Mouse (Mus musculus): ENCODE data around the gene Lpin1. TPM values are rescaled to one million over a fixed set of nuclear protein-coding genes. Genes with fewer than 3 reads are reported as not detected.

The Lpin1 gene
- polyA plus RNA-seq, 1 experiment from 2014 or later, result 5.7 TPM

DNA sequence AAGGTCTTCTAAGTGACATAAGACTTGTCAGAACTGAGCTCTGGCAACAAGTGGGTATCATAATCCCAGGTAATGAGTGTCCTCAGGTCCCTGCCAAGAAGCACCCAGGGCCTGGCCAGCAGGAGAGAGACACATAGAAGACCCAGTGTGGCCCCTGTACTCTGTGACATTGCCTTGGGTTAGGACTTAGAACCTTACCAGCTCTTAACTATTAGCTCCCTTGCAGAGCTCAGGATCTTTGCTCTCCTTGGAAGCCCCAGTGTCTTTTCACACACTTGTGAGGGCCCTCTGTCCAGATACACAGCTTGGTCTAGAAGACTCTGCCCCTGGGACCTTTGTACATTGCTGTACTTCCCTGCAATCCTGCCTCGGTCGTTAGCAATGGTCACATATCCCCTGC is 23.7 kb downstream of the Lpin1 start:
- Histone ChIP-seq H3K9me3 (no peaks in the 10 kb centered on the region), H3K27ac (no peak overlapping the region), H3K36me3 (no peaks in the 10 kb centered on the region), H3K9ac (no peak overlapping the region), H3K27me3 (no peaks in the 10 kb centered on the region), H3K4me2 (no peak overlapping the region), H3K4me3 (no peak overlapping the region), H3K4me1 (peaks cover 40% of the 10 kb centered on the region)
- no peak for ATAC-seq (ENCODE audit: insufficient number of reproducible peaks, low FRiP score, low TSS enrichment, low read depth)
- WGBS, result 78% methylated on average over 2 of the region's 2 CpGs

DNA sequence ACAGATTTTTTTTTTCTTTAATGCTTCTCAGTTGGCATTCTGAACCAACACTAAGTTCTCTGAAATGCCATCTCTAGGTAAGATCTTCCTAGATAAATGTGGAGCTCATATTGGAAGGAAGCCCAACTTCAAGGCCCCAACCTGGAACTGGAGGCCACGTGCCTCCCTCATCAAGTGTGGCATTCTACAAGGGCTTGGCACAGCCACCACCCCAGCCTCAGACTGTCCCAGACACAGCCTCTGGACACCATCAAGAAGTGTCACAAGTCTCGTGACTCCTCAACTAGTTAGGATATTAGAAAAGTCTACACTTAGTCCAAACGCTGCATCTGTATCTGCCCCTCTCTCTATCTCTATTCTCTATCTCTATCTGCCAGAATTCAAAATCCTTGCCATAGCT is 25.8 kb downstream of the Lpin1 start:
- Histone ChIP-seq H3K9me3 (no peaks in the 10 kb centered on the region), H3K4me1 (peaks cover 22% of the 10 kb centered on the region), H3K4me2 (no peak overlapping the region), H3K4me3 (no peak overlapping the region), H3K27ac (no peak overlapping the region), H3K36me3 (no peaks in the 10 kb centered on the region), H3K27me3 (no peaks in the 10 kb centered on the region), H3K9ac (no peak overlapping the region)
- no peak for ATAC-seq (ENCODE audit: insufficient number of reproducible peaks, low FRiP score, low TSS enrichment, low read depth)
- WGBS, result 77% methylated on average over 3 of the region's 3 CpGs

DNA sequence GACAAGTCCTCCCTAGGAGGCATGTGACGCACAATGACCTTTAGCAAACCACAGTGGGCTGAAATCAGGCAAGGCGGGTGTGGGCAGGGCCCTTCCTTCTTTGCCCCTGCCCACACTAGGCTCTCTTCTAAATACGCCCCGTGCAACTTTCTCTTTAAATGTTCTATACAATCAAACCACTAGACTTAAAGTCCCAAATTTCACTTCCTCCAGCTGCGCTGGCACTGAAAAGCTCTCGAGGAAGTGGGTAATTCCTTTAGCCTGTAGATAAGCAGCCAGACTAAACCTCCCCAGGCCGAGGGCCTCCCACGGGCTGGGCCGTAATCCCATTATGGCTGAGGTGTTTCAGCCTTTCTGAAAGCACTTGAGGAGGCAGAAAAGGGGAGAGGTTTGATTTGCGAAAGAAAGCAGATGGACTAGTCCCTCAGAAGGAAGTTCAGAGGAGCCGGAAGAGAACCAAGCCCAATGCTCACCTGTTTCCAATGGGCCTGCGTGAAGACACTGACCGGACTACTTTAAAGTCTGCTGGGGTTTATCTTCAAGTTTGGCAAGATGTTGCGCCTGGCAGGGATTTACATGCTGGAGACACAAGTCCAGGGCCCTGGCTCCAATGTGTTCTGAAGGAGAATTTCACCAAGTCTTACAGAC is 26.6 kb downstream of the Lpin1 start:
- Histone ChIP-seq H3K9ac (no peak overlapping the region), H3K4me2 (no peak overlapping the region), H3K4me1 (peaks cover 16% of the 10 kb centered on the region), H3K4me3 (no peak overlapping the region), H3K27ac (no peak overlapping the region), H3K27me3 (no peaks in the 10 kb centered on the region), H3K9me3 (no peaks in the 10 kb centered on the region), H3K36me3 (peaks cover 1% of the 10 kb centered on the region; the same call in 1 of the 2 replicates)
- 47% methylated on average over 14 of the region's 14 CpGs for WGBS
- ATAC-seq (ENCODE audit: insufficient number of reproducible peaks, low FRiP score, low TSS enrichment, low read depth), result no peak

DNA sequence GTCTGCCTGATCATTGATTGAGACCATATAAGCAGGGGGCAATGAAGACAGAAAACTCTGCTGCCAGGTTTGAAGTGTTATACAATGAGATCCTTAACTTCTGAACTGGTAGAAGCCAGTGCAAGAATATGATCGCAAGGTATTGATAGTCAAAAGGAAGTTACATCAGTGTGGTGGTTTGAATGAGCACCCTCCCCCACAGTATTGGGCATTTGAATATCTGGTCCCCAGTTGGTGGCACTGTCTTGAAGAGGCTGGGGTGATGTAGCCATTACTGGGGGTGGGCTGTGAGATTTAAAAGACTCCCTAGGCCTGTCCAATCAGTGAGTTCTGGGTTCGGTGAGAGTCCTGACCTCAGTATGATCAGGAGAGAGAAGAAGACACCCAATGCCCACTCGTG is 27.5 kb downstream of the Lpin1 start:
- H3K9ac ChIP-seq, result no peak overlapping the region
- H3K36me3 ChIP-seq, result peaks cover 5% of the 10 kb centered on the region; the same call in 1 of the 2 replicates
- 85% methylated on average over 3 of the region's 3 CpGs for WGBS
- H3K27ac ChIP-seq, result no peak overlapping the region
- no peak for ATAC-seq (ENCODE audit: insufficient number of reproducible peaks, low FRiP score, low TSS enrichment, low read depth)
- H3K4me2 ChIP-seq, result no peak overlapping the region
- H3K4me1 ChIP-seq, result peaks cover 7% of the 10 kb centered on the region
- H3K4me3 ChIP-seq, result no peak overlapping the region
- H3K9me3 ChIP-seq, result no peaks in the 10 kb centered on the region
- H3K27me3 ChIP-seq, result no peaks in the 10 kb centered on the region

DNA sequence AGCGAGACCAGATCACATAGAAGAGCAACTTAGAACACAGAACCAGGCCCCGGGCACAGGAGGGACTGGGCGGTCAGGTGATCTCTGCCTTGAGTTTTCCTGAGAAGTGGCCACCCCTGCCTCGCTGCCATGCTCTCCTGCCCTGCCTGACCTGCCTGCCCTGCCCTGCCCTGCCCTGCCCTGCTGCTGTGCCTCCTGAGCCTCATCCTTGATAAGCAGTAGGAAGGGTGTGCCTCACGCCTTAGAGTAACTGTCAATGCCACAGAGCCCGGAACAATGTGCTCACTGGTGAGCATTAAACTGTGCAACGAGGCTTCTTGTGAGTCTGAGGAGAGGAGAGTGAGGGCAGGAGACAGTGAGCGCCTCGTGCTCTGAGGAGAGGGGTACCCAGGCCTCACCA is 30.5 kb downstream of the Lpin1 start:
- H3K4me3 ChIP-seq, result no peak overlapping the region
- no peak for ATAC-seq (ENCODE audit: insufficient number of reproducible peaks, low FRiP score, low TSS enrichment, low read depth)
- peaks cover 19% of the 10 kb centered on the region for H3K36me3 ChIP-seq
- 83% methylated on average over 9 of the region's 9 CpGs for WGBS
- H3K9me3 ChIP-seq, result no peaks in the 10 kb centered on the region
- no peaks in the 10 kb centered on the region for H3K27me3 ChIP-seq
- H3K4me2 ChIP-seq, result no peak overlapping the region
- H3K27ac ChIP-seq, result no peak overlapping the region
- H3K4me1 ChIP-seq, result peaks cover 11% of the 10 kb centered on the region
- no peak overlapping the region for H3K9ac ChIP-seq

DNA sequence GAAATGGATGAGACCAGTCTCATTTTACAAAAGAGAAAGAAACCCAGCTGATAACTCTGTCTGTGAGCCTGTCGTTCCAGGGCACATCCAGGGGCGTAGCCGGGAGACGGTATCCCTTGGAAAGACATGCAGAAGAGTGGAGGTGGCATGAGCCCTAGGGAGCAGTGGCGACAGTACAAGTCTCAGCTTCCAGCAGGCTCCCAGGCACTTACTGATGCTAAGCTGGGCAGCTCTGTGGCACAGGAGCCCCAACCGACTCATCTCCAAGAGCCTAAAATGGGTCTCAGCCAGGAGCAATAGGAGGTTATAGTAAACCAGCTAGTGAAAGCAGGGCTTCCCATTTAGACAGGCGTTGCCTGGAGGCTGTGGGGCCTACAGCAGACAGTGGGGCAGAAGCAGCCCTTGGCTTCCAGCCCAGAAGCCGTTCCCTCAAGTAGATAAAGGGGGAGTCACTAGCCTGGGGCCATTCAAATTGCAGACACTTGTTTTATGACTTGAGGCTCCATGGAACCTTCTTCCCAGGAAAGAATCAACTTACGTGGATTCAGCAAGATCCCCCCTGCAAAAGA is 33.0 kb downstream of the Lpin1 start:
- H3K9ac ChIP-seq, result no peak overlapping the region
- no peak overlapping the region for H3K27ac ChIP-seq
- no peak overlapping the region for H3K4me2 ChIP-seq
- no peak overlapping the region for H3K4me3 ChIP-seq
- peaks cover 7% of the 10 kb centered on the region; the same call in 1 of the 2 replicates for H3K4me1 ChIP-seq
- H3K9me3 ChIP-seq, result no peaks in the 10 kb centered on the region
- H3K36me3 ChIP-seq, result peaks cover 23% of the 10 kb centered on the region
- no peak for ATAC-seq (ENCODE audit: insufficient number of reproducible peaks, low FRiP score, low TSS enrichment, low read depth)
- 70% methylated on average over 9 of the region's 9 CpGs for WGBS
- no peaks in the 10 kb centered on the region for H3K27me3 ChIP-seq

DNA sequence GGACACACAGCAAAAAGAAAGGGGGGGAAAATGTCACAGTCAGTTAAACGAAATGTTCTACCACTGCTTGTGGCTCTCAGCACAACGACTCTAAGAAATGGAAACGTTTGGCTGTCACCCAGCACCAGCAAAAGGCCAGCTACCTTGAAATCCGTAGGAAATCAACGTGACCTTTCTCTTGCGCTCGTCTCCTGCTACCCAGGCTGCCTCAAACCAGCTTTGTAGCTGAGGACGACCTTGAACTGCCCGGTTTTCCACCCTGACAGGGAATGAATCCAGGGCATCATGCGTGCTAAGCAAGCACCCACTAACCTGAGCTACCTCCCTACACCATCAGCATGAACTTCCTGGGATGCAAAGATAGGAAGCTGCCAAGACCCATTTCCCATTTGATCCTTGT is 39.5 kb downstream of the Lpin1 start:
- H3K9ac ChIP-seq, result no peak overlapping the region
- H3K4me2 ChIP-seq, result no peak overlapping the region
- peaks cover 17% of the 10 kb centered on the region for H3K36me3 ChIP-seq
- 86% methylated on average over 10 of the region's 10 CpGs for WGBS
- no peaks in the 10 kb centered on the region for H3K9me3 ChIP-seq
- ATAC-seq (ENCODE audit: insufficient number of reproducible peaks, low FRiP score, low TSS enrichment, low read depth), result no peak
- no peaks in the 10 kb centered on the region for H3K27me3 ChIP-seq
- no peak overlapping the region for H3K4me3 ChIP-seq
- H3K27ac ChIP-seq, result no peak overlapping the region
- H3K4me1 ChIP-seq, result no peaks in the 10 kb centered on the region

DNA sequence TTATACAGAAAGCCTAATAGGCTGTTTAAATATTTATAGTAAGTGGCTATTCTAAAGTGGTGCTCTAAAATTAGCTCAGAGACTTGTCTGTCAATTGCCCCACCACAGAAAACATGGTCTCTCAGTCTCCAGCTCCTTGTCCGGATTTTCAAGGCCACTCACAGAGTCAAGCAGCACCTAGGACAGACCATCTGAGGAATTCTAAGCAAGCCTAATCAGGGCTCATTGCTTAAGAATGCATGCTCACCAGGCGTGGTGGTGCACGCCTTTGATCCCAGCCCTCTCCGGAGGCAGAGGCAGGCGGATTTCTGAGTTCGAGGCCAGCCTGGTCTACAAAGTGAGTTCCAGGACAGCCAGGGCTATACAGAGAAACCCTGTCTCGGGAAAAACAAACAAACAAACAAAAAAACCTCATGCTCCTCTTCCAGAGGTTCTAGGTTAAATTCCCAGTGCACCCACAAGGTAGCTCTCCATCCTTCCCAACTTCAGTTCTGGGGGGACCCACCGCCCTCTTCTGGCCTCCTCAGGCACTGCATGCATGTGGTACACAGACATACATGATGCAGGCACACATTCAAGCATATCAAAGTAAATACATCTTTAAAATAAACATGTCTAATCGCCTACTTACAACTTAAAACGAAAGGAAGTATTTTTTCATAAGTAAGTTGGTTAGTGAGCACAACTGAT is 40.2 kb downstream of the Lpin1 start:
- no peak overlapping the region for H3K27ac ChIP-seq
- ATAC-seq (ENCODE audit: insufficient number of reproducible peaks, low FRiP score, low TSS enrichment, low read depth), result no peak
- H3K36me3 ChIP-seq, result peaks cover 24% of the 10 kb centered on the region
- no peaks in the 10 kb centered on the region for H3K9me3 ChIP-seq
- H3K4me1 ChIP-seq, result no peaks in the 10 kb centered on the region
- no peak overlapping the region for H3K4me2 ChIP-seq
- no peak overlapping the region for H3K9ac ChIP-seq
- no peaks in the 10 kb centered on the region for H3K27me3 ChIP-seq
- whole genome bisulfite sequencing, result 89% methylated on average over 10 of the region's 10 CpGs
- H3K4me3 ChIP-seq, result no peak overlapping the region

DNA sequence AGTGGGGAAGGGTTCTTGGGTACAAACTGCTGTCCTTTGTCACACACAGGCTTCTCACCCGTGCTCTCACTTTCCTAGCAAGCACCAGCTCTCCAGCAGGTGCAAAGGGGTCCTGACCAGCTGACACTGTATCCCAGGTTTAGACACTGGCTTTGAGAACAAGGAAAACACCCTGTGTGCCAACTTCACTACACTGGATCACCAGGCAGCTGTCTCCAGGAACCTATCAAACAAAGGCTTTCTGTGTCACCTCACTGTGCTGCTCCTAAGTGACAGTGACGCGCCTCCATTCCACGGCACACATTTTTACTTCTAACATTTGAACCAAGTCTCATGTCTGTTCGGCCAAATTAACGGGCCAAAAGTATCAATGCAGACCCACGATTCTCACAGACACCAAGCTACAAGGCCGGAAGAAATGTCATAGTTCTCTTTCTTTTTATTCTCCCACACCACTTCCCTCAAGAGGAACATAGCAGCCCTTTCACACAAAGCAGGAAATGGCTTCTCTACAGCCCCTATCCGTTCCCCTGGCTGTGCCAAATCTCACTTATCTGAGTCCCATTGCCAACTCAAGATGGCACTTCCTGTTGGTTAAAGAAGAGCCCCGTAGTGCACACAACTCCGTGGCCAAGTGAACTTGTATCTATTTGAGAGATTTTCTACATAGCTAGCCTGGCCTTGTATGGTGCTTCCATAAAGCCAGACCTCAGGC is 41.7 kb downstream of the Lpin1 start:
- no peaks in the 10 kb centered on the region for H3K9me3 ChIP-seq
- no peaks in the 10 kb centered on the region for H3K4me1 ChIP-seq
- H3K27ac ChIP-seq, result no peak overlapping the region
- H3K36me3 ChIP-seq, result peaks cover 36% of the 10 kb centered on the region
- H3K4me2 ChIP-seq, result no peak overlapping the region
- no peak overlapping the region for H3K4me3 ChIP-seq
- H3K27me3 ChIP-seq, result no peaks in the 10 kb centered on the region
- no peak overlapping the region for H3K9ac ChIP-seq
- ATAC-seq (ENCODE audit: insufficient number of reproducible peaks, low FRiP score, low TSS enrichment, low read depth), result no peak
- WGBS, result 76% methylated on average over 11 of the region's 11 CpGs

DNA sequence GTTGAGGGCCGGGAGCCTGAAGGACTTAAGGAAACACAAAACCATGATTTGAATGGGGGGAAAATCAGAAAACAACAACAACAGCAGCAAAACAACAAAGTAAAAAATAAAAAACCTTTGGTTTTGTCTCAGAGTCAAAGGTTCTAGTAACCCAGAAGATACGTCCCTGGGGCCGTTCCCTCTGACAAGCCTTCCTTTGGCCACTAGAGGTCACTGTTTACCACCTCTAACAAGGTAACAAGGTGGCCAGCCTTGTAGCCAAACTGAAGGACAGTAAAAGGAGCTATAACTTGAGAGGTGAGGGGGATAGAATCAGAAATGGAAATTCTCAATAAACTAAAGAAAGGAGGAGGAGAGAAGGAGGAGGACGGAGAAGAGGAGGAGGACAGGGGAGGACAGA is 42.3 kb downstream of the Lpin1 start:
- Histone ChIP-seq H3K27me3 (no peaks in the 10 kb centered on the region), H3K9ac (no peak overlapping the region), H3K4me2 (no peak overlapping the region), H3K27ac (no peak overlapping the region), H3K9me3 (no peaks in the 10 kb centered on the region), H3K4me1 (0 out of 2 replicates have a peak, but pooled peaks cover under 1% of the 10 kb centered on the region), H3K36me3 (peaks cover 41% of the 10 kb centered on the region), H3K4me3 (no peak overlapping the region)
- 31% methylated on average over 4 of the region's 4 CpGs for WGBS
- no peak for ATAC-seq (ENCODE audit: insufficient number of reproducible peaks, low FRiP score, low TSS enrichment, low read depth)

DNA sequence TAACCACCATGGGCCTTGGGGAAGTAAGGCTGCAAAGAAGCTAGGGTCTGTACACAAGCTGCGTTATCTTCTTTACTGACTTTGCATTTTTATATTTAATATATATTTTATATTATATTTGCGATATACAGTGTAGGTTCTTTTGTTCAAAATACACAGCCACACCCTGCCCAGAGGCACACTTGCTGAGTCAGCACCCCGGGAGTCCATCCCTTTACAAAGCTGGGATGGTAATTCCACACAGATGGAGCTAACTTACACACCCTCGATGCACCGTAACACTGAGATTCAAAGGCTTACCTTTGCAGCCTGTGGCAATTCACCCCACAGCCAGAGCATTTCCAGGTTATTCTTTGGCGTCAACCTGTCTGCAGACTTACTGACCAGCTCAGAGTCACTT is 42.7 kb downstream of the Lpin1 start:
- 0 out of 2 replicates have a peak, but pooled peaks cover 3% of the 10 kb centered on the region for H3K4me1 ChIP-seq
- WGBS, result 74% methylated on average over 6 of the region's 6 CpGs
- no peak for ATAC-seq (ENCODE audit: insufficient number of reproducible peaks, low FRiP score, low TSS enrichment, low read depth)
- no peak overlapping the region for H3K4me2 ChIP-seq
- peaks cover 40% of the 10 kb centered on the region for H3K36me3 ChIP-seq
- no peak overlapping the region for H3K9ac ChIP-seq
- H3K9me3 ChIP-seq, result no peaks in the 10 kb centered on the region
- H3K27me3 ChIP-seq, result no peaks in the 10 kb centered on the region
- H3K4me3 ChIP-seq, result no peak overlapping the region
- H3K27ac ChIP-seq, result no peak overlapping the region

DNA sequence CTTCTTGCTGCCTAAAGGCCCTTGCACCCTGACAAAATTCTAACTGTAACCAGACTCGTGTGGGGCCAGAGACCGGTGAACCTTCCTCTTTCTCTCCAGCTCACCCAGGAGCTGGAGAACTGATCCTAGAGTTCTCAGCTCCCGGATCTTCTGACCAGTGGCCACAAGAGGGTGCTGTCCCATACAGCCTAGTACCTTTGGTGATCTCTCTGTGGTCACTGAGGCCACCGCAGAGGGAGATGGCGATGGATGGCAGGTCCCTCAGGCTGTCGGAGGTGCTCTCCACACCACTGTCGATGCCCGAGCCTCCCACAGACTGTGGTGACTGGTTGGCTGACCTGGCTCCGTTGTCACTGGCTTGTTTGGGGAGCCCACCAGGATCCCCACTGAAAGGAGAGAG is 47.3 kb downstream of the Lpin1 start:
- Histone ChIP-seq H3K27ac (no peak overlapping the region), H3K4me1 (0 out of 2 replicates have a peak, but pooled peaks cover 3% of the 10 kb centered on the region), H3K36me3 (peaks cover 60% of the 10 kb centered on the region), H3K4me3 (no peak overlapping the region), H3K27me3 (no peaks in the 10 kb centered on the region), H3K9ac (no peak overlapping the region), H3K4me2 (no peak overlapping the region), H3K9me3 (no peaks in the 10 kb centered on the region)
- ATAC-seq (ENCODE audit: insufficient number of reproducible peaks, low FRiP score, low TSS enrichment, low read depth), result no peak
- WGBS, result 65% methylated on average over 9 of the region's 9 CpGs

Data from limb, embryonic 15.5 days (tissue).